Mouse (Mus musculus): ENCODE data around the gene Enho. TPM values are rescaled to one million over a fixed set of nuclear protein-coding genes. Genes with fewer than 3 reads are reported as not detected.

Gene Enho
- total RNA-seq, 2 experiments from 2014 or later: 62.1 to 66.9 TPM

Other genes starting within 250 kb of the Enho start
- gene Kif24, start 175.4 kb downstream of the Enho start, total RNA-seq (2021): 1 to 10 TPM; 1.0 to 1.5 TPM
- 10 to 100 TPM; 27.4 to 31.4 TPM for gene Nudt2, start 175.2 kb downstream of the Enho start, total RNA-seq (2021)
- 10 to 100 TPM; 32.4 to 33.3 TPM for gene AI464131, start 137.2 kb downstream of the Enho start, total RNA-seq (2021)
- 1 to 10 TPM; 4.5 to 7.0 TPM for gene 1110017D15Rik, start 123.0 kb downstream of the Enho start, total RNA-seq (2021)
- 100 to 1,000 TPM; 159 to 165 TPM for gene Fam219a, start 70.8 kb downstream of the Enho start, total RNA-seq (2021)
- gene Dnaic1, start 70.5 kb downstream of the Enho start, total RNA-seq (2021): 10 to 100 TPM in 1 of 2 experiments, 1 to 10 TPM in 1; 7.1 to 11.2 TPM
- 10 to 100 TPM; 89.6 to 96.1 TPM for gene Cntfr, start 56.8 kb upstream of the Enho start, total RNA-seq (2021)
- gene Il11ra1, start 59.7 kb upstream of the Enho start, total RNA-seq (2021): 10 to 100 TPM; 40.0 to 44.8 TPM
- 10 to 100 TPM; 27.7 to 33.6 TPM for gene Rpp25l, start 73.2 kb upstream of the Enho start, total RNA-seq (2021)
- gene Dctn3, start 82.8 kb upstream of the Enho start, total RNA-seq (2021): 100 to 1,000 TPM; 149 to 172 TPM
- not detected for gene Arid3c, start 90.8 kb upstream of the Enho start, total RNA-seq (2021)
- gene Galt, start 114.9 kb upstream of the Enho start, total RNA-seq (2021): 10 to 100 TPM; 54.3 to 55.7 TPM
- gene Sigmar1, start 115.8 kb upstream of the Enho start, total RNA-seq (2021): 10 to 100 TPM; 40.0 to 41.6 TPM
- 100 to 1,000 TPM; 121 to 134 TPM for gene Ccl27a, start 133.9 kb upstream of the Enho start, total RNA-seq (2021)

Measured in layer of hippocampus, postnatal 25 days (tissue).